Mouse (Mus musculus) splenic B cell, adult 2 months (primary cell): ENCODE results near the gene Hdac8.
A peak's percentile ranks its signal among the peaks of the same experiment; 100 is the strongest.

Source experiments
- DNase-seq: peaks from one replicate; pipeline ENCODE4 v3.0.0-alpha.2; 2011; ENCODE audit warnings: low read depth, low spot score
- H3K27me3 ChIP-seq: 2 replicates; pipeline ENCODE4 v1.6.1; 2012; ENCODE audit warnings: mild to moderate bottlenecking, low read length, moderate library complexity, mixed read lengths; ENCODE audit not compliant: control insufficient read depth, poor library complexity, insufficient read depth, severe bottlenecking
- H3K36me3 ChIP-seq: 2 replicates; pipeline ENCODE4 v1.6.1; 2012; ENCODE audit warnings: mild to moderate bottlenecking, low read length, moderate library complexity, mixed read lengths; ENCODE audit not compliant: control insufficient read depth, poor library complexity, insufficient read depth, severe bottlenecking

Hdac8 gene

GRCm38 (mm10) chrX:102302476-102302875 is 202.7 kb downstream of the Hdac8 start:
- DNase-seq, result no peak
- Histone ChIP-seq H3K27me3 (no peaks in the 10 kb centered on the region), H3K36me3 (no peaks in the 10 kb centered on the region)

GRCm38 (mm10) chrX:102284889-102285288 is 220.3 kb downstream of the Hdac8 start:
- H3K27me3 ChIP-seq, result no peaks in the 10 kb centered on the region
- DNase-seq, result no peak
- no peaks in the 10 kb centered on the region for H3K36me3 ChIP-seq

- no peak for DNase-seq
- Histone ChIP-seq H3K27me3 (no peaks in the 10 kb centered on the region), H3K36me3 (no peaks in the 10 kb centered on the region)
These were observed 242.4 kb downstream of the Hdac8 start for GRCm38 (mm10) chrX:102262620-102263345.

GRCm38 (mm10) chrX:102259772-102260171 is 245.4 kb downstream of the Hdac8 start:
- DNase-seq, result no peak
- no peaks in the 10 kb centered on the region for H3K27me3 ChIP-seq
- no peaks in the 10 kb centered on the region for H3K36me3 ChIP-seq

GRCm38 (mm10) chrX:102253892-102254291 is 251.3 kb downstream of the Hdac8 start:
- DNase-seq, result peak; percentile 2
- Histone ChIP-seq H3K36me3 (no peaks in the 10 kb centered on the region), H3K27me3 (no peaks in the 10 kb centered on the region)

- peak; percentile 49 for DNase-seq
- no peaks in the 10 kb centered on the region for H3K36me3 ChIP-seq
- H3K27me3 ChIP-seq, result no peaks in the 10 kb centered on the region
These were observed 253.0 kb downstream of the Hdac8 start, which contains the start of gene Cited1 for GRCm38 (mm10) chrX:102251937-102252860. TSS of gene Cited1 (minus strand) at chrX:102252181.

- no peaks in the 10 kb centered on the region for H3K27me3 ChIP-seq
- peak; percentile 0 for DNase-seq
- H3K36me3 ChIP-seq, result no peaks in the 10 kb centered on the region
These were observed 253.8 kb downstream of the Hdac8 start for GRCm38 (mm10) chrX:102251221-102251936.

GRCm38 (mm10) chrX:102250891-102251170 is 254.3 kb downstream of the Hdac8 start:
- Histone ChIP-seq H3K36me3 (no peaks in the 10 kb centered on the region), H3K27me3 (no peaks in the 10 kb centered on the region)
- DNase-seq, result peak; percentile 24

GRCm38 (mm10) chrX:102250150-102250890 is 254.8 kb downstream of the Hdac8 start:
- Histone ChIP-seq H3K36me3 (no peaks in the 10 kb centered on the region), H3K27me3 (no peaks in the 10 kb centered on the region)
- DNase-seq, result no peak

- DNase-seq, result peak; percentile 4
- H3K27me3 ChIP-seq, result no peaks in the 10 kb centered on the region
- H3K36me3 ChIP-seq, result no peaks in the 10 kb centered on the region
These were observed 260.8 kb downstream of the Hdac8 start for GRCm38 (mm10) chrX:102244334-102244733.
